Mouse (Mus musculus) erythroblast, adult 5-6 weeks (primary cell): Measurements from ENCODE around the gene Eif4b. TPM values are rescaled to one million over a fixed set of nuclear protein-coding genes. Genes with fewer than 3 reads are reported as not detected.

Experiments
- ATAC-seq: replicated peaks from 2 replicates; pipeline ENCODE4 v1.8.0; 2016; ENCODE audit warnings: moderate number of reproducible peaks, mild to moderate bottlenecking, moderate TSS enrichment, inconsistent platforms; ENCODE audit not compliant: poor library complexity, low FRiP score, severe bottlenecking
- total RNA-seq, 2 experiments: library from RNA; stranded (forward) in 1 of 2; stranded (reverse) in 1 of 2; fragments of 150-400 nt in 1 of 2; fragments of 200-764, 138-1000 nt in 1 of 2; gene quantifications; 2 replicates each; pipeline versions ENCODE4 v1.2.3 to v1.2.4; 2015 to 2017; ENCODE audit warnings: low replicate concordance in 2 of 2

Eif4b gene
- total RNA-seq, 2 experiments from 2014 or later, result 35.4 to 81.1 TPM

DNA sequence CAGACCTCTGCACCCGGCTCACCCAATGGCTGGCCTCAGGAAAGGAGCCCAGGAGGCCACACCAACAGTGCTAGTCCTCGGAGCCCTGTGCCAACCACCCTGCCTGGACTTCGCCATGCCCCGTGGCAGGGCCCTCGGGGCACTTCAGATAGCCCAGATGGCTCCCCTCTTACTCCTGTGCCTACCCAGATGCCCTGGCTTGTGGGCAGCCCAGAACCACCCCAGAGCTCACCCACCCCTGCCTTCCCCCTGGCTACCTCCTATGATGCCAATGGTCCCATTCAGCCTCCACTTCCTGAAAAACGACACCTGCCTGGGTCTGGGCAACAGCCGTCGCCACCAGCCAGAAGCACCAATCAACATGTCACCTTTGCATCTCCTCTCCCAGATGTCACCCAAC lies 39.3 kb downstream of the Eif4b start:
- ATAC-seq, result no peak

DNA sequence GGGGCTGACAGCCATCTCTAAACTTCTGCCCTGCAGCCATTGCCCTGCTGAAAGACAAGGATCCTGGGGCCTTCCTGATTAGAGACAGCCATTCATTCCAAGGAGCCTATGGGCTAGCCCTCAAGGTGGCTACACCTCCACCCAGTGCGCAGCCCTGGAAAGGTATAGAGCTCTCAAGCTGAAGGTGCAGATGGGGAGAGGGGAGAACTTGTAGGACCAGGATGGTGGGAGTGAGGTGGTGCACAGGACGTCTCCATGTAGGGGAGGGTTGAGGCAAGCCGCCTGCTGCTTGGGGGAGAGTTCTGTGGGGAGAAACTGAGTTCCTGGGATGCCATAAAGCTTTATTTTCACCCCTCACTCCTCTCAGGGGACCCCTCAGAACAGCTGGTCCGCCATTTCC lies 40.1 kb downstream of the Eif4b start:
- no peak for ATAC-seq

DNA sequence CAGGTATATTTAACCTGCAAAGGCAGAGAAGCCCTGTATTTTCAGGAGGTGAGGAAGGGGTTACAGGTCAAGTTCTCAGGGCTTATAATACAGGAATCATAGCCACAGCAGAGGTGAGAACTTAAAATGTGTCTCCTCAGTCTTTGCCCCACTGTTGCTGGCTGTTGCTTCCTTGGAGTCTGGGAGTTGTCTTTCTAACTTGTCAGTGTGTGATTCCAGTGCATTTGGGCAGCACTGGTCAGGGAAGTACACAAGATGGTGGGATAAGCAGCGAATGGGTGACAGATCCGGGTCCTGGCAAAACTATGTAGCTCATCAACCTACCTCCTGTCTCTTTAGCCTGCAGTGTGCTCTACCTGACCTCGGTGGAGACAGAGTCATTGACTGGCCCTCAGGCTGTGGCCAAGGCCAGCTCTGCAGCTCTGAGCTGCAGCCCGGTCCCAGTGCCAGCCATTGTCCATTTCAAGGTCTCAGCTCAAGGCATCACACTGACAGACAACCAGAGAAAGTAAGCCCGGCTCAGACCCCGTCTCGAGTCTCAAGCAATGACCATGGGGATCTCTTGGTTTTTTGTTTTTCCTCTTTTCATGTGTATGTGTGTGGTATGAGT lies 41.2 kb downstream of the Eif4b start:
- ATAC-seq, result no peak

DNA sequence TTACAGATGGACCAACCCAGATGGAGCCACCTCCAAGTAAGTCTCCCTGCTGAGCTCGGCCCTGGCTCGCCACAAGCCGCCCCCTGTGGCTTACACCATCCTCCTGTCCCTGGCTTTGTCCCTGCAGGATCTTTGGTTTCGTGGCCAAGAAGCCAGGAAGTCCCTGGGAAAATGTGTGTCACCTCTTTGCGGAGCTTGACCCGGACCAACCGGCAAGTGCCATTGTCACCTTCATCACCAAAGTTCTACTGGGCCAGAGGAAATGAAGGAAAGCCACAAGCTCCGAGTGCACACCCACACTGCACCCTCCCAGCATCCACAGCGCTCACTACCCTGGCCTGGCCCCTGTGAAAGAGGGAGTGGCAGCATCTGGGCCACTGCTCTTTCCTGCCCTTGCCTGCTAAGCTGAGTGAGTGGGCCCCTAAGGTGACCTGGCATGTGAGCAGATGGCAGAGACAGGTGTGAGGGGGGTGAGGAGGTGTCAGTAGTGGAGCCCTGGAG lies 42.2 kb downstream of the Eif4b start:
- no peak for ATAC-seq

DNA sequence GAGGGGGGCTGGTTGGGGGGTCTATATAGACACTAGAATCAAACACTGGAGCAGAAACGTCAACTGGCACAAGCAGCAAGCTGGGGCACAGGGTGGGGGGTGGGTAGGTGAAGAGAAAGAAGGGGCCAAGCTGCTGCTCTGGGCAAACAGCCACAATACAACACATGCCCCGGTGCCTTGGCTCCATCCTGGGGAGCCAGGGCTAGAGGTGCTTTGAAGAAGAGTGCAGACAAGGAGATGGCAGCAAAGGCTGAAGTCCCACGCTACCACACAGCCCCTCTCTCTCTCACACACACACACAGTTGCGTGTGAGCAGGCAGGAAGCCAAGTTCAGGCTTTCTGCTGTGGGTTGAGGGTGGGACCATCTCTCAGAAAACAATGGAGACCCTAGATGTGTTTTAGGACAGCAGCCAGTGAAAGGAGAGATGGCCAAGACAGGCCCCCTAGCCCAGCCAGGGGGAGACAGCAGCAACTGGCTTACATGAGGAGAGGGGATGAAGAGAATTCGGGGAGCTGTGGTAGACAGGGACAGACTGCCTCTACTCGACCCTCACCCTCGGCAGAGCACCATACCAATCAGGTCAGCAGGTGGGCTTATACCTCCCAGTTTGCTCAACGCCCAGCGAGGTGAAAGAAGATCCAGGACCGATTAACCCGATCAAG lies 43.3 kb downstream of the Eif4b start:
- no peak for ATAC-seq

DNA sequence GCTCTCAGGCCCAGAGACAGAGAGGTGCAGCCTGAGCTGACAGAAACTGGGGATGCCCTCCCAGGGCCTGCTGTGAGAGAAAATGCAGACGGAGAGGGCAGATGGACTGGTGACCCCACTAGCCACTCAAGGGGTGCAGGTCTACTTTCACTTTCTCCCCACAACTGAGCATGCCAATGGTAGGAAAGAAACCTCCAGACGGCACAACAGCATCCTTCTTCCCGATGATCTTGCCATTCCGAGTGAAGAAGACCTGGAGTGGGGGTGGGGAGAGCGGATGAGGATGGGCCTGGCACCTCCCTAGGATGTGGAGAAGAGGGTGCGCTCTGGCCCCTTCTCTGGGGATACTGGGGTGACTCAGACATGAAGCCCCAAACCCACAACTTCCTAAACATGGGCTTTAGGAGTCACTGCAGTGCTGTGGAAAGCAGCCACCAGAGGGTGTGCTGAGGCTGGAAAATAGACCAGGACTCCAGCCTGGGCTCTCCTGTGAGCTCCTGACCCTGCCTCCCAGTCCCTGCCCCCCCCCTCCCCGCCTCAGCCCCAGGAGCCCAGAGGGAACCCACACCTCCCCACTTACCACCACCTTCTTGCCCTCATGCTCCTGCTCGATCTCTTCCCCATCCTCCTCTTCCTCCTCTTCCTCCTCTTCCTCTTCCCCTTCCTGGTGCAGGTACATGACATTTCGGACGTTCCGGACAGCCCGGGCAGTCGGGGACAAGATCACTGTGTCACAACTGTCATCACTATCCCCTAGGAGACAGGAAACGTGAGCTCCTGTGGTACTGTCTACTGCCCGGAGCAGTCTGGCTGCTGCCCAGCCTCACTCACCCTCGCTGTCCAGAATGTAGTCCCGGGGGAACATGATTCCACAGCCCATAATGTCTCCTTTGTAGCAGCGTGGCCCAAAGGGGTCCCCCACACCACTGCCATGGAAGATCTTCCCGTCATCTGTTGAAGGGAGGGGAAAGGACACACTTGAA lies 44.2 kb downstream of the Eif4b start:
- ATAC-seq, result no peak

DNA sequence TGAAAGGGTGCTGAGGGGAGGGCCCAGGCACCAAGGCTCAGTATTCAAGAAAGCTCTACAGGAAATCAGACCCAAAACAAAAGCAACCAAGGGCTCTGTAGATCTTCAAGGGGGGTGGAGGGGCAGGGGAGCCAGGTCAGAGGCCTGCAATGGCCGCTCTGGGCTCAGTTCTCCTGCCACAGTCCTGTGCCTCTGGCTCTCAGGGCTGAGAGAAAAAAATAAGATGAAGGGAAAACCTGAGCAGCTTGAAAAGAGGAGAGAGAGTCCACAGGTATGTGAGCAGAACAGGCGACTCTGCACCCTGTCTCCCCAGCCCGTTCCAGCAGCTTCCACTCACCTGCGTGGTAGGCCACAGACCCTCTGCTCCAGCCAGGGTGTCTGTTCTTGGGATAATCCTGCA lies 45.0 kb downstream of the Eif4b start:
- ATAC-seq, result no peak

DNA sequence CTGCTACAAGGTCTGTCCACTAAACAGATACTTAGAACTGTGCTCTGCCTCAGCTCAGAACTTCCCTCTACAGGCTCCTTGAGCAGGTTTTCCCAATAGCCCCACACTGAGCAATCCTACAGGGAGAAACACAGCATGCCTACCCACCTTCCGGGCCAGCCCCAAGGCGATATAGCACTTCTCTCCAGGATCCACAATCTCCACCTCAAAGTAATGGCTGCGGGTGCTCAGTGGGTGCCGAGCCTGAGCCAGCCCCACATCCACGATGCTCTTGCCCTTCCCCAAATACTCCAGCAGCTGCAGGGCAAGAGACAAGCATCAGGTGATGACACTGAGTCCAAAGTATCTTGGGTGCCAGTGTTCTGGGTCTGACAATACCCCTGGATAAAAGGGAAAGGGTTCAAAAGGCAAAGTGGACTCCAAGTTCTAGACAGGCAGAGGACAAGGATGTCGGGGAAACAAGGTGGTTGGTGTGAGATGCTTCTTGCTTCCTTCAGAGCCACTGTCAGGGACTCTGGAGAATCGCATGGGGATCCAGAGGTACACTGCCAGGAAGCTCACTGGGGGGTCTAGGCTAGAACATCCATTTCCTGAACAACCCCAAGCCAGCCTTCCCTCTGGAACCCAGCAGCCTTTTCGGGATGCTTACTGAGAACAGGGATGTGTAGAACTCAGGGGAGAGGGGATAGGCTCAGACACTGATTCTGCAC lies 45.7 kb downstream of the Eif4b start:
- ATAC-seq, result no peak

DNA sequence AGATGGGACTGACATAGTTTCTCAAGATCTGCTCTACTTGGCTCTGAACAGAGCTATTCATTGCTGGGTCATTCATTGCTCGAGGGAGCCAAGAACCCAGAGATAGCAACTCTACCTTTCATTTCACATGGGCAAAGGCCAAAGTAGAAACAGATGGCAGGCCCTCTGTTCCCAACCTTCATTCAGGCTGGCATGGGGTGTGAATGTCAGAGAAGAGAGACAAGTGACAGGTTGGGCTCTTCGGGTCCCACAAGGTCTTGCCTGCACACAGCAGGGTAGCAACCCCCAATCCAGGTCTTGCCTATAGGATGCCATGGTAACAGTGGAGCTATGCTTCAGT lies 46.2 kb downstream of the Eif4b start:
- ATAC-seq, result no peak

DNA sequence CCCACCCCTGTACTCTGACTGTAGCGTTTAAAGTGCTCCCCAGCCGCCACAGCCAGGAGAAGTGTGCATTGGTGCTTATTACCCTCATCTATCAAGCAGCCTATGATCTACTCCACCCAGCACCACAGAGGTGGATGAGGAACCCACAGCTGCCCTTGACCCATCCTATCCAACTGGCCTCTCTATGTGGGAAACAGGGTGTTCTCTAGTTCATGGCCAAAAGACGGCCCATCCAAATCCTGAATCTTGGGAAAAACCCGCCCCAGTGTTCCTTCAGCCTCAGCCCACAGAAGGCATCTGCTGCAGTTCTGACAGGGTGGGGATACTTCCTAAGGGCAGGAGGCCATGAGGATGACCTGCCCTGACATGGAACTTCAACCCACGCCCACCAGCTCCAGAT lies 47.0 kb downstream of the Eif4b start:
- ATAC-seq, result no peak

DNA sequence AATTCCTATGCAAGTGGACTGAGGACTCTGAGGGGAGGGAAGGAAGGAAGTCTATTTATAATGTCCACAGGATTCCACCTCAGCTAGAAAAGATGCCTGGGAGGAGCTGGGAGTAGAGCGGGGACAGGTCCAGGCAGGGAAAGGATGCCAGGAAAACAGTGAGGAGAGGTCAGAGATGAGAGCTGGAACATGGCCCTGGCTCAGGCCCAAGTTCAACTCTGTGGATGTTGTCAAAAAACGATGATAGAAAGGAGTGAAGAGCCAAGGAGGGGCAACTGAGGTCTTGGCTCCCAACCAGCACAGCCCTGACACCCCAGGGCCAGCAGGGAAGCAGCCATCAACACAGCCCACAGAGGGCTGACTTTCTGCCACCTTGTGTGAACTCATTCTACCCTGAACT lies 52.7 kb downstream of the Eif4b start:
- no peak for ATAC-seq

DNA sequence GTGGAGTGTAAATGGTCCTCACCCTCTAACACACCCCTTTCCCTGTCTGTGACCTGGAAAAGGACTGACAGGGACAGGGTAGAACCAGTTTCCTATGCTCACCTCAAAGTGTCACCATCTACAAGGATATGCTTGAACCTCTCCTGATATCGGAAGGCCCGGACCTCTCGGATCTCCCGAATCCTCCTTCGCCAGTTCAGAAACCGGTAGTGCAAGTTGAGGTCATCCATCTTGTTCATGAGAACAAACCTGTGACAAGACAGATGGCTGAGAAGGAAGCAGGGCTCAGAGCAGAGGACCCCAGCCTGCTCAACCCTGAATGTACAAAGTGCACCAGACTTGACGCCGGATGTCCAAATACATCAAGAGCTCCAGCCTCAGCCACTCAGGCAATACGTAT lies 59.7 kb downstream of the Eif4b start:
- ATAC-seq, result no peak

DNA sequence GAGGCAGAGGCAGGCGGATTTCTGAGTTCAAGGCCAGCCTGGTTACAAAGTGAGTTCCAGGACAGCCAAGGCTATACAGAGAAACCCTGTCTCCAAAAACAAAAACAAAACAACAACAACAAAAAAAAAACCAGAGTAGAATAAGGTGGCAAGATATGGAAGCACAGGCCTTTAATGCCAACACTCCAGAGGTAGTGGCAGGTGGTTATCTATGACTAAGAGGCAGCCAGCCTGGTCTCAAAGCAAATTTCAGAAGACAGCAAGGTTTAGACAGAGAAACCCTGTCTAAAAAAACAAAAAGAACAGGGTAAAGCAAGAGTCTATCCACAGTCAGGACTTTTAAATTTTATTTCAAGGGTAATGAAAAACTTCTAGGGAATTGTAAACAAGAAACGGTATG lies 61.1 kb downstream of the Eif4b start:
- no peak for ATAC-seq

DNA sequence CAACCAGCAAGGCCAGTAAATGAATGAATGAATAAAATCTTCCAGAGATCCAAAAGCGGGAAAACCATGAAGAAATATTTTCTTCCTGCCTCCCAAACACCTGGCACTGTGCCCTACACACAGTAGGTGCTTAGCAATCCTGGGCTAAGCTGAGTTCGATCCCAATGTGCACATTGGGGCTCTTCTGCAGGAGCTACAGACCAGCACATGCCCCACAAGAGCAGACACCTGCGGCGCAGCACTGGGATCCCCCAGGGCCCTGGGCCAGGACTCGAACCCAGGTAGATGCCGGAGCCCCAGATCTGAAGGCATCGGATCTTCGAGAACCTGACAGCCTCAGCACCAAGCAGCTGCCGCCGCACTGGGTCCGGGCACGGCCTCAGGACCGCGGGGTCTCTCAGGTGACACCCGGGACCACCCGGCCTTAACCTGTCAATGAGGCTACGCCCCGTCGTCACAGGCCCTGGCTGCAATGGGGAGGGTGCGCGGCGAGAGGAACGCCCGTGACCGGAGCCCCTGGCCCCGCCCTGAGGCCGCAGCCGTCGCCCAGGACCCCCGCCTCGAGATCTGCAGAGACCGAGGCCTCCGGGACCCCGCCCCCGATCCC lies 62.1 kb downstream of the Eif4b start:
- ATAC-seq, result peak; percentile 8

DNA sequence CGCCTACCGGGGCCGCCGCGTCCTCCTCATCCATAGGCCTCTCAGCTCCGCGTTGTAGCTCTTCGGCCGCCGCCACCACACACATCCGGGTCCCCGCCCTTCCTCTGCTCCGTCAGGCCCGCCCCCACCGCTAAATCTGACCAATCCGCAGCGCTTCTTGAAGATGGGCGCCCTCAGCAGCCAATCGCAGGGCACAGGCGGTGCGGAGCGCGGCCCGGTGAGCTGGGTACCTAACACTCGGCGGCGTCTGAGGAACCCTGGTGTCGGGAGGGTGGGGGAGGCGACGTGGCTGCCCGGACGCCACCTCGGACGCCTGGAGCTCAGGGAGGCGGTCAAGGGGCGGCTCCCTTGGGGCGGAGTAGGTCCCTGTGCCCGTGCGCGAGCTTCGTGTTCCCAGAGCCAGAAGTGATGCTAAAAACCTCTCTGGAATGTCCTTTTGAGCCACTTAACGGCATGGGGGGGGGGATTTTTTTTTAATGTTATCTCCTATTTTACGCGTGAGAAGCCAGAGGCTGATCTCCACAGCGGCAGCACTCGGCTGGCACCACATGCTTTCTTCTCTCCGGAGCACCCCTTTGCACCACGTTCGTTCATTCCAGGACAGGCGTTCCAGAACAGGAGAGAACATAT lies 62.7 kb downstream of the Eif4b start, which contains the start of gene Spryd3:
Gene Spryd3 (minus strand): TSS at position 106 of the 630 bp plus-strand sequence.
- ATAC-seq, result peak; percentile 98

DNA sequence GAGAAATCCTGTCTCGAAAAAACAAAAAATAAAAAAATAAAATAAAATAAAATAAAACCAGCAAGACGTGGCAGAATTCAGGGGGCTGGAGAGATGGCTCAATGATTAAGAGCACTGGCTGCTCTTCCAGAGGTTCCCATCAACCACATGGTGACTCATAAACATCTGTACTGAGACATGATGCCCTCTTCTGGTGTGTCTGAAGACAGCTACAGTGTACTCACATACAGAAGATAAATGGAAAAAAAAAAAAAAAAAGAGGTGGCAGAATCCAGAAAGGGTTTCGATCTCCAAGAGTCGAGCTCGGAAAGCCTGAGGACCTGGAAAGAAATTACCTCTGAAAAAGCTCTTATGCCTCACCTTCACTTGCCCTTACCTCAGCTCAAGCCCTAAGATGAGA lies 67.5 kb downstream of the Eif4b start:
- ATAC-seq, result no peak

DNA sequence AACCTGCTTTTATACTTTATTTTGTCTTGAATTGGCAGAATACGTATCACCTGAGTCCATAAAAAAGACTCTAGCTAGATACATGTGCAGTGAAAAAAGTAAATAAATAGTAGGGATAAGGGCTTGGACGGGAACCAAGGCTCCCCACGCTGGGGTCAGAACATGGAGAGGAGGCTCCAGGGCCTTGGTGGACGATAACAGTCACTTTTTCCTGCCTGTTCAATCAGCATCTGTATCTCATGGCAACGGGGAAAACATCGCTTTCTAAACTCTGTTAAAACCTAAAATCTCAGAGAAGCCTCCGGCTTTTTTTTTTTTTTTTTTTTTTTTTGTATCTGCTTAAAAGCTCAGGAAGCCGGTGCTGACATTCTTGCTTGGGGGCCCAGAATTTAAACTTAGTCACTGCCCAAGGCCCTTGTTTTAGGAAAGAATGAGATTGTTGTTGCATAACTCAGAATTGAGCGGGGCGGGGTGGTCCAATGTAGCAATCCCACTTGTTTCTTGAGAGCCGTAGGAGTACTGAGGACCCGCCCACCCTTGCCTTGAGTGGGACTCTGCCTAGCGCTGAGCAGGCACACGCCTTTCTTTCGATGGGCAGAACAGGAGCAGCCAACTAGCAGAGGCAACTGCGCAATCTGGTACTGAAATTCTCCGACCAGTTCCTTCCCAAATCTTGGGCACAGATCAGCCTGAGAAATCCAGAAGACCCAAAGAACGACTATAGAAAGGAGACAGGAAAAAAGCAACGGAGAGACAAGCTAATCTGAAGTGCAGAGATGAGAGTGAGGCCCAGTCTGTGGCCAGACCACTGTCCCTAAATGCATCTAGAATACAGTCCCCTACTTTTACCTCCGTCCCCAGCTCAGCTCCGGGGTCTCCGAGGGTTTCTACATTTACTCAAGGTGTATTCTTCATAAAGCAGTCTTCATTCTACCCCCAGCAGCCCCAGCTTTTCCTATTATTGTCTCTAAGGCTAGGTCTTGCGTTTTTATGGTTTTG lies 69.6 kb downstream of the Eif4b start:
- no peak for ATAC-seq

DNA sequence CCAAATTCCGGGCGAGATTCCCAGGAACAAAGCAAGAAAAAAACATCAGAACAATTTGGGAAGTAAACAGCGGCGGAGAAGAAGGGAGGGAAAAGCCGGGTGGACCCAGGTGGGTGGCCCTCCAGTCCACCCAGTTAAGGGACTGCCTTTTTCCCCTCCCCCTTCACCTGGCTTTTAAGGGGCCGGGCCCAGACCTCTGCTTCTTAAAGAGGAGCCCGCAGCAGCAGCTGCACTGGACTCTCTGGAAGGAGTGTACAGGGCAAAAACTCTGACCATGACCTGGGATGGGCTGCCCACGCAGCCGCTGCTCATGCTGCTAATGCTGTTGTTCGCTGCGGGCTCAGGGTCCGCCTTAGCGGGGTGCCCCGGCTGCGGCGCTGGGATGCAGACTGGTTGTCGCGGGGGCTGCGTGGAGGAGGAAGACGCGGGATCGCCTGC lies 70.7 kb downstream of the Eif4b start, which contains the start of gene Igfbp6:
Gene Igfbp6 (plus strand): TSS at position 89 of the 438 bp plus-strand sequence.
- ATAC-seq, result no peak
